Comparison of ENCODE assay signal across 8 mouse cellular contexts in genomic region chr4:137117471-137118331, GRCm38 (mm10).
DNase-seq lines count a peak whose midpoint lies in the region; ATAC-seq lines count a peak whose summit lies in the region.

No protein-coding gene starts in this region.

- ATAC-seq in activated CD4-positive, CD25-positive, alpha-beta regulatory T cell, adult 4 months: no peak

- peak; percentile 43 to 65 for DNase-seq in B cell, adult 2 months
- DNase-seq in Muller cell, postnatal 12 days (ENCODE audit: inconsistent ontology term): peak; percentile 45
- DNase-seq in embryo, embryonic 11.5 days (ENCODE audit: low read depth, low spot score): peak; percentile 81
- peak; percentile 23 to 43 for DNase-seq in heart, postnatal 14 days
- DNase-seq in kidney, postnatal 4 days: peak; percentile 91 to 93
- DNase-seq in lung, postnatal 4 days: peak; percentile 69 to 74
- DNase-seq in retina, postnatal 1 day: peak; percentile 85

- intact Hi-C loops in heart, postnatal 14 days (cut with DNase I): no loop called here

Comparison
In these comparisons a context has a peak if more than half of its experiments do, and no peak if none do; other contexts are left out.
1. DNase-seq: peak in every context shown above with its lines; median percentile 92 in kidney, postnatal 4 days; 85 in retina, postnatal 1 day; 81 in embryo, embryonic 11.5 days; 72 in lung, postnatal 4 days; 54 in B cell, adult 2 months; 45 in Muller cell, postnatal 12 days; 33 in heart, postnatal 14 days.